Mouse (Mus musculus): ENCODE data around the gene Tap2. TPM values are rescaled to one million over a fixed set of nuclear protein-coding genes. Genes with fewer than 3 reads are reported as not detected.
A peak's percentile ranks its signal among the peaks of the same experiment; 100 is the strongest.

The Tap2 gene
- total and polyA plus RNA-seq, 2 experiments from 2014 or later, result 3.3 to 7.5 TPM

GRCm38 (mm10) chr17:34188010-34188409 is 15.3 kb upstream of the Tap2 start:
- WGBS, result 1% methylated on average over 20 of the region's 20 CpGs
- H3K27me3 ChIP-seq (ENCODE audit: control insufficient read depth, insufficient read depth, low read length), result peaks cover 65% of the 10 kb centered on the region
- no peaks in the 10 kb centered on the region for H3K9me3 ChIP-seq (replicated peaks; ENCODE audit: control insufficient read depth, low read length)
- peak overlapping the region; percentile 69 for H3K27ac ChIP-seq (ENCODE audit: low read depth)
- DNase-seq (ENCODE audit: low spot score) (peak; percentile 26), ATAC-seq (ENCODE audit: insufficient read depth, low read depth) (peak; percentile 24)
- H3K9ac ChIP-seq (replicated peaks; ENCODE audit: low read depth, low read length), result peak overlapping the region; percentile 77
- H3K4me2 ChIP-seq (ENCODE audit: low read depth, low read length), result peak overlapping the region; percentile 94
- H3K4me1 ChIP-seq (ENCODE audit: control insufficient read depth, insufficient read depth), result peaks cover 8% of the 10 kb centered on the region; the same call in 1 of the 2 replicates
- H3K4me3 ChIP-seq (ENCODE audit: low read depth, low read length), result peak overlapping the region; percentile 69
- no peak for TF ChIP-seq CTCF (IDR thresholded peaks at IDR 0.05; ENCODE audit: low read depth)
- no peak for TF ChIP-seq EP300 (IDR thresholded peaks at IDR 0.05; ENCODE audit: low read depth)
- no peaks in the 10 kb centered on the region for H3K36me3 ChIP-seq (replicated peaks; ENCODE audit: control insufficient read depth, insufficient read depth, low read length)

GRCm38 (mm10) chr17:34188986-34189385 is 14.3 kb upstream of the Tap2 start:
- WGBS, result 63% methylated on average over 6 of the region's 6 CpGs
- H3K4me1 ChIP-seq (ENCODE audit: control insufficient read depth, insufficient read depth), result peaks cover 8% of the 10 kb centered on the region; the same call in 1 of the 2 replicates
- H3K4me2 ChIP-seq (ENCODE audit: low read depth, low read length), result no peak overlapping the region
- TF ChIP-seq EP300 (IDR thresholded peaks at IDR 0.05; ENCODE audit: low read depth), result no peak
- H3K4me3 ChIP-seq (ENCODE audit: low read depth, low read length), result no peak overlapping the region
- H3K27ac ChIP-seq (ENCODE audit: low read depth), result no peak overlapping the region
- no peak for ATAC-seq (ENCODE audit: insufficient read depth, low read depth)
- H3K9me3 ChIP-seq (replicated peaks; ENCODE audit: control insufficient read depth, low read length), result no peaks in the 10 kb centered on the region
- DNase-seq (ENCODE audit: low spot score), result no peak
- no peaks in the 10 kb centered on the region for H3K36me3 ChIP-seq (replicated peaks; ENCODE audit: control insufficient read depth, insufficient read depth, low read length)
- peaks cover 67% of the 10 kb centered on the region for H3K27me3 ChIP-seq (ENCODE audit: control insufficient read depth, insufficient read depth, low read length)
- H3K9ac ChIP-seq (replicated peaks; ENCODE audit: low read depth, low read length), result no peak overlapping the region

- 25% methylated on average over 16 of the region's 16 CpGs for WGBS
- Histone ChIP-seq H3K27me3 (ENCODE audit: control insufficient read depth, insufficient read depth, low read length) (peaks cover 76% of the 10 kb centered on the region), H3K4me3 (ENCODE audit: low read depth, low read length) (no peak overlapping the region), H3K4me1 (ENCODE audit: control insufficient read depth, insufficient read depth) (peaks cover 5% of the 10 kb centered on the region; the same call in 1 of the 2 replicates), H3K9me3 (replicated peaks; ENCODE audit: control insufficient read depth, low read length) (no peaks in the 10 kb centered on the region), H3K36me3 (replicated peaks; ENCODE audit: control insufficient read depth, insufficient read depth, low read length) (no peaks in the 10 kb centered on the region), H3K27ac (ENCODE audit: low read depth) (no peak overlapping the region), H3K4me2 (ENCODE audit: low read depth, low read length) (no peak overlapping the region), H3K9ac (replicated peaks; ENCODE audit: low read depth, low read length) (no peak overlapping the region)
- ATAC-seq (ENCODE audit: insufficient read depth, low read depth) (no peak), DNase-seq (ENCODE audit: low spot score) (no peak)
- TF ChIP-seq EP300 (IDR thresholded peaks at IDR 0.05; ENCODE audit: low read depth) (no peak), CTCF (IDR thresholded peaks at IDR 0.05; ENCODE audit: low read depth) (no peak)
Observed at GRCm38 (mm10) chr17:34192852-34193251, 10.5 kb upstream of the Tap2 start.

- Histone ChIP-seq H3K27me3 (ENCODE audit: control insufficient read depth, insufficient read depth, low read length) (peaks cover 76% of the 10 kb centered on the region), H3K4me3 (ENCODE audit: low read depth, low read length) (no peak overlapping the region), H3K36me3 (replicated peaks; ENCODE audit: control insufficient read depth, insufficient read depth, low read length) (no peaks in the 10 kb centered on the region), H3K27ac (ENCODE audit: low read depth) (no peak overlapping the region), H3K4me1 (ENCODE audit: control insufficient read depth, insufficient read depth) (no peaks in the 10 kb centered on the region), H3K9ac (replicated peaks; ENCODE audit: low read depth, low read length) (no peak overlapping the region), H3K4me2 (ENCODE audit: low read depth, low read length) (no peak overlapping the region), H3K9me3 (replicated peaks; ENCODE audit: control insufficient read depth, low read length) (no peaks in the 10 kb centered on the region)
- no peak for DNase-seq (ENCODE audit: low spot score)
- TF ChIP-seq CTCF (IDR thresholded peaks at IDR 0.05; ENCODE audit: low read depth), result no peak
- TF ChIP-seq EP300 (IDR thresholded peaks at IDR 0.05; ENCODE audit: low read depth), result no peak
- WGBS, result 44% methylated on average over 8 of the region's 8 CpGs
- ATAC-seq (ENCODE audit: insufficient read depth, low read depth), result no peak
Observed at GRCm38 (mm10) chr17:34193468-34193867, 9.9 kb upstream of the Tap2 start.

- Histone ChIP-seq H3K4me1 (ENCODE audit: control insufficient read depth, insufficient read depth) (no peaks in the 10 kb centered on the region), H3K4me2 (ENCODE audit: low read depth, low read length) (no peak overlapping the region), H3K27me3 (ENCODE audit: control insufficient read depth, insufficient read depth, low read length) (peaks cover 84% of the 10 kb centered on the region), H3K27ac (ENCODE audit: low read depth) (no peak overlapping the region), H3K4me3 (ENCODE audit: low read depth, low read length) (no peak overlapping the region), H3K9me3 (replicated peaks; ENCODE audit: control insufficient read depth, low read length) (no peaks in the 10 kb centered on the region), H3K36me3 (replicated peaks; ENCODE audit: control insufficient read depth, insufficient read depth, low read length) (no peaks in the 10 kb centered on the region), H3K9ac (replicated peaks; ENCODE audit: low read depth, low read length) (no peak overlapping the region)
- TF ChIP-seq CTCF (IDR thresholded peaks at IDR 0.05; ENCODE audit: low read depth), result no peak
- no peak for TF ChIP-seq EP300 (IDR thresholded peaks at IDR 0.05; ENCODE audit: low read depth)
- ATAC-seq (ENCODE audit: insufficient read depth, low read depth) (no peak), DNase-seq (ENCODE audit: low spot score) (no peak)
- 82% methylated on average over 4 of the region's 4 CpGs for WGBS
Observed at GRCm38 (mm10) chr17:34194723-34195122, 8.6 kb upstream of the Tap2 start.

GRCm38 (mm10) chr17:34196491-34196890 is 6.8 kb upstream of the Tap2 start:
- no peaks in the 10 kb centered on the region for H3K36me3 ChIP-seq (replicated peaks; ENCODE audit: control insufficient read depth, insufficient read depth, low read length)
- no peaks in the 10 kb centered on the region for H3K4me1 ChIP-seq (ENCODE audit: control insufficient read depth, insufficient read depth)
- H3K27me3 ChIP-seq (ENCODE audit: control insufficient read depth, insufficient read depth, low read length), result peaks cover 69% of the 10 kb centered on the region
- no peak for TF ChIP-seq CTCF (IDR thresholded peaks at IDR 0.05; ENCODE audit: low read depth)
- TF ChIP-seq EP300 (IDR thresholded peaks at IDR 0.05; ENCODE audit: low read depth), result no peak
- H3K9ac ChIP-seq (replicated peaks; ENCODE audit: low read depth, low read length), result no peak overlapping the region
- ATAC-seq (ENCODE audit: insufficient read depth, low read depth) (no peak), DNase-seq (ENCODE audit: low spot score) (no peak)
- peak overlapping the region; percentile 39; the same call in 1 of the 2 replicates for H3K27ac ChIP-seq (ENCODE audit: low read depth)
- H3K9me3 ChIP-seq (replicated peaks; ENCODE audit: control insufficient read depth, low read length), result no peaks in the 10 kb centered on the region
- peak overlapping the region; percentile 74; the same call in 1 of the 2 replicates for H3K4me2 ChIP-seq (ENCODE audit: low read depth, low read length)
- H3K4me3 ChIP-seq (ENCODE audit: low read depth, low read length), result no peak overlapping the region; the same call in 1 of the 2 replicates
- 35% methylated on average over 12 of the region's 12 CpGs for WGBS

All from heart, postnatal 0 days (tissue).